Mouse (Mus musculus): Measurements from ENCODE around the gene Strn4. TPM values are rescaled to one million over a fixed set of nuclear protein-coding genes. Genes with fewer than 3 reads are reported as not detected.

Strn4 gene
- polyA plus RNA-seq, 2 experiments: 109 to 197 TPM

- H3K27ac ChIP-seq (replicated peaks; ENCODE audit: low read depth, low read length): no peak overlapping the region
- DNase-seq (ENCODE audit: low spot score) (no peak), ATAC-seq (ENCODE audit: low FRiP score, low read depth) (no peak)
- H3K4me2 ChIP-seq (replicated peaks; ENCODE audit: low read depth, low read length, severe bottlenecking): no peak overlapping the region
- WGBS: 96% methylated on average over 4 of the region's 4 CpGs
- H3K9ac ChIP-seq (ENCODE audit: low read depth, low read length, severe bottlenecking): no peak overlapping the region
- no peak for TF ChIP-seq POLR2A (IDR thresholded peaks at IDR 0.05; ENCODE audit: borderline replicate concordance, extremely low read depth, insufficient read depth, insufficient read length)
- no peak overlapping the region for H3K4me3 ChIP-seq (replicated peaks; ENCODE audit: low read length)
- no peaks in the 10 kb centered on the region for H3K9me3 ChIP-seq (ENCODE audit: control insufficient read depth, low read length)
- H3K36me3 ChIP-seq (ENCODE audit: control insufficient read depth, insufficient read depth, low read length): peaks cover 38% of the 10 kb centered on the region
- H3K4me1 ChIP-seq (ENCODE audit: control insufficient read depth, insufficient read depth, low read length): peaks cover 7% of the 10 kb centered on the region; the same call in 1 of the 2 replicates
- H3K27me3 ChIP-seq (ENCODE audit: control insufficient read depth, insufficient read depth, low read length): no peaks in the 10 kb centered on the region
These were observed 57.7 kb downstream of the Strn4 start for GRCm38 (mm10) chr7:16873392-16873791.

DNA sequence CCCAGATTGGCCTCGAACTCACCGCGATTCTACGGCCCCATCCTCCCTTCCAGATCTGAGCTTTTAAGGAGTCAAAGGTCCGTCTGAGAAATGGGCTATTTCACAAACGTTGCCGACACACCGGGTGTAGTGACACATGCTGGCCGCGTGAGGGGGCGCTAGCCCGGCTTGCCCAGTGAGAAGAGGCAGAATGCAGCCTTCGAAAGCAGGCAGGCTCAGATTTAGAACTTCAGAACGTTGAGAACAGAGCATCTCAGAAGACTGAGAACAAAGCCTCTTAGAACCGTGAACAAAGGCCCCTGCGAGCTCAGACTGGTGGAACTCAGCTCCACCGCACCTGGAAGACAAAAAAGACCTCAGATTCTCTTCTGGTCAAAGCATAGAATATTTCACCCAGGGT is 58.5 kb downstream of the Strn4 start:
- peaks cover 7% of the 10 kb centered on the region; the same call in 1 of the 2 replicates for H3K4me1 ChIP-seq (ENCODE audit: control insufficient read depth, insufficient read depth, low read length)
- ATAC-seq (ENCODE audit: low FRiP score, low read depth) (no peak), DNase-seq (ENCODE audit: low spot score) (peak; percentile 75)
- H3K36me3 ChIP-seq (ENCODE audit: control insufficient read depth, insufficient read depth, low read length): peaks cover 38% of the 10 kb centered on the region
- peak; percentile 43; the same call in 1 of the 2 replicates for TF ChIP-seq POLR2A (IDR thresholded peaks at IDR 0.05; ENCODE audit: borderline replicate concordance, extremely low read depth, insufficient read depth, insufficient read length)
- WGBS: 7% methylated on average over 17 of the region's 17 CpGs
- no peaks in the 10 kb centered on the region for H3K9me3 ChIP-seq (ENCODE audit: control insufficient read depth, low read length)
- peak overlapping the region; percentile 86 for H3K27ac ChIP-seq (replicated peaks; ENCODE audit: low read depth, low read length)
- H3K27me3 ChIP-seq (ENCODE audit: control insufficient read depth, insufficient read depth, low read length): no peaks in the 10 kb centered on the region
- peak overlapping the region; percentile 46 for H3K4me2 ChIP-seq (replicated peaks; ENCODE audit: low read depth, low read length, severe bottlenecking)
- peak overlapping the region; percentile 87 for H3K4me3 ChIP-seq (replicated peaks; ENCODE audit: low read length)
- no peak overlapping the region for H3K9ac ChIP-seq (ENCODE audit: low read depth, low read length, severe bottlenecking)

DNA sequence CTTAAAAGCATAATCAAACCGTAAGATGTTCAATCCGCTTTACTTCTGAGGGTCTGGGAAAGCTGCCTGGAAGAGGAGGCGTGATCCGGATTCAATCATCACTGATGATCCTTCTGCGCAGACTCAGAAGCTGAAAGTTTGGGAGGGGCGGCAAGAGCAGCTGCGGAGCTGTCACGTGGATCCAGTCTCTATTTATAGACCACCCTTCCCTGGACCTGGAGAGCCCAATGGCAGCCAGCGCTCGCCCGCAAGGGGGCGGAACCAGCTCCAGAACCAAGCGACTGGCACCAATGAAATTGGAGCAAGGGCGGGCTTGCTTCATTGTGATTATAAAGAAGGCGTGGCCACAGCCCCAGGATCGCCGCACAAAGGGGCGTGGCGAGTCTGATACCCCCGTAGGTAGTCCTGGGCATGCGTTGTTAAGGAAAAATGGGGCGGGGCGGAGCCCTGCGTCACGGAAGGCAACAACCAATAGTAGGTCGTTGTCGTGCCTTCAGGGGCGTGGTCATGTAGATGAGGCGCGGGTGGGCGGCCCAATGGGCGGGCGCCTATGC is 59.1 kb downstream of the Strn4 start:
- Histone ChIP-seq H3K36me3 (ENCODE audit: control insufficient read depth, insufficient read depth, low read length) (peaks cover 36% of the 10 kb centered on the region), H3K27me3 (ENCODE audit: control insufficient read depth, insufficient read depth, low read length) (no peaks in the 10 kb centered on the region), H3K9me3 (ENCODE audit: control insufficient read depth, low read length) (no peaks in the 10 kb centered on the region), H3K4me2 (replicated peaks; ENCODE audit: low read depth, low read length, severe bottlenecking) (peak overlapping the region; percentile 80), H3K4me1 (ENCODE audit: control insufficient read depth, insufficient read depth, low read length) (peaks cover 8% of the 10 kb centered on the region; the same call in 1 of the 2 replicates), H3K9ac (ENCODE audit: low read depth, low read length, severe bottlenecking) (0 out of 2 replicates have a peak overlapping the region, but pooled peaks have one; percentile 77), H3K27ac (replicated peaks; ENCODE audit: low read depth, low read length) (peak overlapping the region; percentile 86), H3K4me3 (replicated peaks; ENCODE audit: low read length) (peak overlapping the region; percentile 87)
- ATAC-seq (ENCODE audit: low FRiP score, low read depth): peak; percentile 96
- under 1% methylated on average over 33 of the region's 33 CpGs for WGBS
- TF ChIP-seq POLR2A (IDR thresholded peaks at IDR 0.05; ENCODE audit: borderline replicate concordance, extremely low read depth, insufficient read depth, insufficient read length): no peak
- DNase-seq (ENCODE audit: low spot score): peak; percentile 100

DNA sequence AGATGAGACGGTGACA is 59.4 kb downstream of the Strn4 start, which contains the start of gene Dact3:
Dact3 (plus strand) TSS at position 8 of the 16 bp plus-strand sequence.
- ATAC-seq (ENCODE audit: low FRiP score, low read depth) (no peak), DNase-seq (ENCODE audit: low spot score) (no peak)
- TF ChIP-seq POLR2A (IDR thresholded peaks at IDR 0.05; ENCODE audit: borderline replicate concordance, extremely low read depth, insufficient read depth, insufficient read length): no peak
- H3K4me2 ChIP-seq (replicated peaks; ENCODE audit: low read depth, low read length, severe bottlenecking): peak within 1 kb of the TSS; percentile 80
- peak within 1 kb of the TSS; percentile 77 for H3K9ac ChIP-seq (ENCODE audit: low read depth, low read length, severe bottlenecking)
- H3K27ac ChIP-seq (replicated peaks; ENCODE audit: low read depth, low read length): peak within 1 kb of the TSS; percentile 86
- peak within 1 kb of the TSS; percentile 87 for H3K4me3 ChIP-seq (replicated peaks; ENCODE audit: low read length)
- H3K27me3 ChIP-seq (ENCODE audit: control insufficient read depth, insufficient read depth, low read length): no peaks in the 10 kb centered on the region
- no peaks in the 10 kb centered on the region for H3K9me3 ChIP-seq (ENCODE audit: control insufficient read depth, low read length)
- WGBS: 0% methylated on average over 1 of the region's 1 CpGs
- H3K4me1 ChIP-seq (ENCODE audit: control insufficient read depth, insufficient read depth, low read length): peaks cover 11% of the 10 kb centered on the region; the same call in 1 of the 2 replicates
- H3K36me3 ChIP-seq (ENCODE audit: control insufficient read depth, insufficient read depth, low read length): peaks cover 33% of the 10 kb centered on the region

DNA sequence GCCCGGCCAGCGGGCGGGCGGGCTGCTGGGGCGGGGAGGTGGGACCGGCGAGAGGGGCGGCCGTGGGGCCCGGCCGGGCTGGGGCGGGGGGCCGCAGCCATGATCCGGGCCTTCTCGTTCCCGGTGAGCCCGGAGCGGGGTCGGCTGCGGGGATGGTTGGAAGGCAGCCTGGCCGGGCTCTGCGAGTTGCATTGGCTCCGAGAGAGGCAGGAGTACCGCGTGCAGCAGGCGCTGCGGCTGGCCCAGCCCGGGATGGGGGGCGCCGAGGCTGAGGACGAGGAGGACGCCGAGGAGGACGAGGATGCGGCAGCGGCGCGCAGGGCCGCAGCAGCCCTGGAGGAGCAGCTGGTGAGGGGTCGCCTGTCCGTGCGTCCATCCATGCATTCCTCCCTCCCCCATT is 59.6 kb downstream of the Strn4 start:
- H3K36me3 ChIP-seq (ENCODE audit: control insufficient read depth, insufficient read depth, low read length): peaks cover 31% of the 10 kb centered on the region
- H3K4me3 ChIP-seq (replicated peaks; ENCODE audit: low read length): peak overlapping the region; percentile 87
- peak overlapping the region; percentile 77 for H3K9ac ChIP-seq (ENCODE audit: low read depth, low read length, severe bottlenecking)
- peak; percentile 52; the same call in 1 of the 2 replicates for TF ChIP-seq POLR2A (IDR thresholded peaks at IDR 0.05; ENCODE audit: borderline replicate concordance, extremely low read depth, insufficient read depth, insufficient read length)
- ATAC-seq (ENCODE audit: low FRiP score, low read depth) (no peak), DNase-seq (ENCODE audit: low spot score) (no peak)
- H3K27me3 ChIP-seq (ENCODE audit: control insufficient read depth, insufficient read depth, low read length): no peaks in the 10 kb centered on the region
- peak overlapping the region; percentile 81 for H3K27ac ChIP-seq (replicated peaks; ENCODE audit: low read depth, low read length)
- no peaks in the 10 kb centered on the region for H3K9me3 ChIP-seq (ENCODE audit: control insufficient read depth, low read length)
- peaks cover 13% of the 10 kb centered on the region; the same call in 1 of the 2 replicates for H3K4me1 ChIP-seq (ENCODE audit: control insufficient read depth, insufficient read depth, low read length)
- 0% methylated on average over 13 of the region's 42 CpGs for WGBS
- peak overlapping the region; percentile 80 for H3K4me2 ChIP-seq (replicated peaks; ENCODE audit: low read depth, low read length, severe bottlenecking)

DNA sequence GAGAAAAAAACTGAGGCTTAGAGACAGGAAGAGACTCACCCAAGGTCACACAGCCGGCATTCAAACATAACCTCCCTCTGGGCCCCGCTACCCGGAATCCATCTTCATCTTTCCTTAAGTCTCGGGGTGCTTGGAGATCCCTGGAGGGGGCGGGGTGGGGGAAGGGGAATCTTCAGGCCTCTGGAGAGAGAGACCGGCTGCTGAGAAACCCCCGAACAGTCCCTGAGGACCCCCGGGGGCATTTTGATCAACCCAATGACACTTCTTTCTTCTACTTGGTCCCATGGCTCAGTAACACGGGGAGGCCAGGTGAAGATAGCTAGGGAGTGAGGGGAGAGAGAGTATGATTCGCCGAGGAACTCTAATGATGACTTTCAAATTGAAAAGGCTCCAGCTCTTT is 60.3 kb downstream of the Strn4 start:
- no peak for TF ChIP-seq POLR2A (IDR thresholded peaks at IDR 0.05; ENCODE audit: borderline replicate concordance, extremely low read depth, insufficient read depth, insufficient read length)
- Histone ChIP-seq H3K27ac (replicated peaks; ENCODE audit: low read depth, low read length) (peak overlapping the region; percentile 81), H3K4me1 (ENCODE audit: control insufficient read depth, insufficient read depth, low read length) (peaks cover 14% of the 10 kb centered on the region; the same call in 1 of the 2 replicates), H3K27me3 (ENCODE audit: control insufficient read depth, insufficient read depth, low read length) (no peaks in the 10 kb centered on the region), H3K9me3 (ENCODE audit: control insufficient read depth, low read length) (no peaks in the 10 kb centered on the region), H3K4me2 (replicated peaks; ENCODE audit: low read depth, low read length, severe bottlenecking) (peak overlapping the region; percentile 80), H3K4me3 (replicated peaks; ENCODE audit: low read length) (peak overlapping the region; percentile 87), H3K9ac (ENCODE audit: low read depth, low read length, severe bottlenecking) (peak overlapping the region; percentile 77), H3K36me3 (ENCODE audit: control insufficient read depth, insufficient read depth, low read length) (peaks cover 33% of the 10 kb centered on the region)
- ATAC-seq (ENCODE audit: low FRiP score, low read depth): no peak
- DNase-seq (ENCODE audit: low spot score): no peak
- 3% methylated on average over 11 of the region's 11 CpGs for WGBS
